Mouse (Mus musculus) midbrain, embryonic 11.5 days (tissue): ENCODE measurements at regions not wholly inside any gene's neighbourhood (a gene's known extent, or its start where the extent isn't known, plus 50 kb on each side); places are given as distances from the start of the nearest gene placed in this dataset.

Experiments
- ATAC-seq: fragments of 200-750 bp; cut with Nextera tagmentation; 2 replicates; pipeline ENCODE4 v1.8.0; 2017; ENCODE audit warnings: moderate TSS enrichment, moderate library complexity; ENCODE audit not compliant: low FRiP score
- DNase-seq: peaks from one replicate; pipeline ENCODE4 v3.0.0; 2015; ENCODE audit warnings: low spot score; ENCODE audit errors: missing footprints
- H3K27ac ChIP-seq: fragments of 300-500 bp; sonication (generic); 2 replicates; pipeline ENCODE4 v1.5.1; 2014; ENCODE audit warnings: low read depth, low read length
- H3K27me3 ChIP-seq: fragments of 300-500 bp; sonication (generic); 2 replicates; pipeline ENCODE4 v1.6.1; 2014; ENCODE audit warnings: mild to moderate bottlenecking, low read length, moderate library complexity, mixed read lengths; ENCODE audit not compliant: control insufficient read depth, insufficient read depth
- H3K36me3 ChIP-seq: fragments of 300-500 bp; sonication (generic); 2 replicates; pipeline ENCODE4 v1.6.1; 2014; ENCODE audit warnings: mild to moderate bottlenecking, low read length, moderate library complexity, mixed read lengths; ENCODE audit not compliant: control insufficient read depth, insufficient read depth
- H3K4me1 ChIP-seq: fragments of 300-500 bp; sonication (generic); 2 replicates; pipeline ENCODE4 v1.6.1; 2014; ENCODE audit warnings: low read length; ENCODE audit not compliant: control insufficient read depth, insufficient read depth
- H3K4me2 ChIP-seq: fragments of 300-500 bp; sonication (generic); 2 replicates; pipeline ENCODE4 v1.6.1; 2014; ENCODE audit warnings: mild to moderate bottlenecking, moderate library complexity
- H3K4me3 ChIP-seq: fragments of 300-500 bp; sonication (generic); 2 replicates; pipeline ENCODE4 v1.5.1; 2014; ENCODE audit warnings: low read depth, low read length
- H3K9ac ChIP-seq: fragments of 300-500 bp; sonication (generic); 2 replicates; pipeline ENCODE4 v1.6.1; 2014; ENCODE audit warnings: low read length
- H3K9me3 ChIP-seq: fragments of 300-500 bp; sonication (generic); 2 replicates; pipeline ENCODE4 v1.6.1; 2016; ENCODE audit warnings: low read length; ENCODE audit not compliant: control insufficient read depth
- WGBS: fragments of 180-500 bp; shearing (Covaris S2); extraction: QIAGEN DNeasy Blood & Tissue Kit; methylation state at CpG from one replicate; pipeline ENCODE4 v1.1.7; 2014; 5-methylcytosine and 5-hydroxymethylcytosine counted together

DNA sequence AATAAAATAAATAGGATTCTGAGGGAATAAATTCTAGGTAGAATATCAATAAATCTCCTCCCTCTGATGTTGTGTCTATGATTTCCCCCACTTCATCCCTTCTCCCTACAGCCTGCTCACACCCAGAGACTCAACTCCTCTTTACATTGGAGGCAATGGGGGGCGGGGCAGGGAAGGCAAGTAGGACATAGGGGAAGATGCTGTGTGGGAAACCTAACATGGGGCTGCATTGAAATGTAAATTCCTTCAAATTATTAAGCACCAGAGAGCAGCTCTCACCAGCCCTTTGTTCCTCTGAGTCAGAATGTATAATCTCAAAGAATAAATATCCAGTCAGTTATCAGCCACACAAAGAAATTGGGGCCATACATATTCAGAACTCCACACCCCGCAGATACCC lies 91.6 kb downstream of the Nuf2 start:
- H3K4me2 ChIP-seq, result no peak overlapping the region
- no peak overlapping the region; the same call in 1 of the 2 replicates for H3K27ac ChIP-seq
- no peaks in the 10 kb centered on the region for H3K27me3 ChIP-seq
- ATAC-seq, result peak; percentile 91
- no peak overlapping the region for H3K9ac ChIP-seq
- DNase-seq, result no peak
- no peaks in the 10 kb centered on the region for H3K36me3 ChIP-seq
- H3K4me1 ChIP-seq, result peaks cover 11% of the 10 kb centered on the region
- 64% methylated on average over 2 of the region's 2 CpGs for WGBS
- H3K9me3 ChIP-seq, result no peaks in the 10 kb centered on the region
- H3K4me3 ChIP-seq, result no peak overlapping the region

DNA sequence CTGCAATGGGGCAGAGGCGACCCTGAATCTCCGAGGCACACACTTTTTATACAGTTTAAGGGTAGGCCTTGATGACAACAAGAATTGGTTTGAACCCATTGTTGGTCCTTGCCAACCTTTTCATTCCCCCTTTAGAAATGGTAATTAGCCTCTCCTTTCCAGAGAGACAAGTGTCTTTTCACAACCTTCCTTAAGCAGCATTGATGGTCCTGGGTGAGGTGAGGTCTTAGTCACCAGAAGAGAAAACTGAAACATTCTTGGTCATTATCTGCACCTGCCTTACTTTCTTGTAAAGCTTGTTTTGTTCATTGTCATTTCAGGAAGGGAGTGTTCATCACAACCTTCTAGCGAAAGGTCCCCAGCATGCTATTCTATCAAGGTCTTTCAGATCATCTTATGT lies 93.3 kb downstream of the Nuf2 start:
- no peak for ATAC-seq
- Histone ChIP-seq H3K4me2 (no peak overlapping the region), H3K4me1 (peaks cover 11% of the 10 kb centered on the region), H3K9ac (no peak overlapping the region), H3K27ac (no peak overlapping the region), H3K9me3 (no peaks in the 10 kb centered on the region), H3K27me3 (no peaks in the 10 kb centered on the region), H3K4me3 (no peak overlapping the region), H3K36me3 (no peaks in the 10 kb centered on the region)
- 71% methylated on average over 3 of the region's 3 CpGs for WGBS
- DNase-seq, result no peak

DNA sequence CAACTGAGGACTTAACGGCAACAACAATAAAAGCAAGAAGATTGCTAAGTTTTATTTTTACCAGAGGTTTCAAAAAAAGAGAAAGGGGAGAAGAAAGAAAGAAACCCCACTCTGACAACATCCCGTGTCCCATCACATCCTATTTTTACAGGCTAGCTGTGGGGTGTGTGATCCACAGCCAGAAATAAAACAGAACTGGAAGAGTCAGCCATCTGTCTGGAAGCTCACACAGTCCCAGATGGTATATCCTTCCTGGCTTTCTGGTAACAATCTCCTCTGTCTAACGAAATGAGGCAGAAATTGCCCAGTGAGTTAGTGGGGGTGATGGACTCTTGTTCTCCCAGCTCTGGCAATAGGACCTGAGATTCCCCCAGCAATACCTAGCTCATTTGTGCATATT lies 108.9 kb downstream of the Nuf2 start:
- no peaks in the 10 kb centered on the region for H3K27me3 ChIP-seq
- no peak overlapping the region for H3K9ac ChIP-seq
- DNase-seq (no peak), ATAC-seq (no peak)
- H3K9me3 ChIP-seq, result no peaks in the 10 kb centered on the region
- H3K4me1 ChIP-seq, result no peaks in the 10 kb centered on the region
- no peak overlapping the region for H3K4me2 ChIP-seq
- H3K27ac ChIP-seq, result no peak overlapping the region
- WGBS, result 80% methylated on average over 3 of the region's 3 CpGs
- no peaks in the 10 kb centered on the region for H3K36me3 ChIP-seq
- no peak overlapping the region for H3K4me3 ChIP-seq

DNA sequence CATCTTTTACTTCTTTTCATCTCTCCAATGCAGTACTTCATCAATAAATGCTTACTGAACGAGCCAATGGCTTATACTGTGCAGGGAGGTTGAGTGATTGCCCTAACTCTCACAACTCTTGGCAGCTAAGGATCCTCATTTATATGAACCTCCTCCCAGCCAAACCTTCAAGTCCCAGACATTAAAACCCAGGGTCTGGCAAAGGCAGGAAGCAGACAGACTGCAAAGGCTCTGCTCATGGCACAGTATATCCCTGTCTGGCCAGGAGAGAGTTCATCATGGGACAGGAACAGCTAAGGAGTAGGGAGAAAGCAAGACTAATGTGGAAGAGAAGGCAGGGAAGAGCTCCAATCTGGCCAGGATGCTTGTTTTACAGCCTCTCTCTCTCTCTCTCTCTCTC lies 109.6 kb downstream of the Nuf2 start:
- no peaks in the 10 kb centered on the region for H3K9me3 ChIP-seq
- no peaks in the 10 kb centered on the region for H3K36me3 ChIP-seq
- H3K27me3 ChIP-seq, result no peaks in the 10 kb centered on the region
- H3K4me1 ChIP-seq, result no peaks in the 10 kb centered on the region
- H3K27ac ChIP-seq, result no peak overlapping the region
- ATAC-seq, result no peak
- H3K4me2 ChIP-seq, result no peak overlapping the region
- WGBS, result 61% methylated on average over 1 of the region's 1 CpGs
- no peak overlapping the region for H3K9ac ChIP-seq
- no peak for DNase-seq
- no peak overlapping the region for H3K4me3 ChIP-seq

DNA sequence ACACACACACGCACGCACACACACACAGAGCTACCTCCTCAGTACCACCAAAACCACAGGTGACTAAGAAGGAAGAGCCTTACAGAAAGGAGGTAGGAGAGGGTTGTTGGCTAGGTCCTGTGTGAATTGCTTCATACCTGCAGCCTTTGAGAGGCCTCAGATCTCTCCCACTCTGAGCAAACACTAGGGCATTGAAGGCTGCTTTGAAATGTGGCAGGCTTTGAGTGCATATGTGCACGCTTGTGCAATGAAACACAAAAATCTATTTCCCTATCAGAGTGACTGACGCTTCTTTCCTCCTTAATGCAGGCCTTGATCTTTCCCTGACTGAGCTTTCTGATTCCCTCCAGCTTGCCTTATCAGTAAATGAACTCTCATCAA lies 112.6 kb downstream of the Nuf2 start:
- DNase-seq (no peak), ATAC-seq (no peak)
- H3K4me1 ChIP-seq, result no peaks in the 10 kb centered on the region
- H3K9me3 ChIP-seq, result no peaks in the 10 kb centered on the region
- H3K4me2 ChIP-seq, result no peak overlapping the region
- no peak overlapping the region for H3K9ac ChIP-seq
- no peak overlapping the region for H3K4me3 ChIP-seq
- no peaks in the 10 kb centered on the region for H3K27me3 ChIP-seq
- 85% methylated on average over 4 of the region's 4 CpGs for WGBS
- no peak overlapping the region for H3K27ac ChIP-seq
- H3K36me3 ChIP-seq, result no peaks in the 10 kb centered on the region

DNA sequence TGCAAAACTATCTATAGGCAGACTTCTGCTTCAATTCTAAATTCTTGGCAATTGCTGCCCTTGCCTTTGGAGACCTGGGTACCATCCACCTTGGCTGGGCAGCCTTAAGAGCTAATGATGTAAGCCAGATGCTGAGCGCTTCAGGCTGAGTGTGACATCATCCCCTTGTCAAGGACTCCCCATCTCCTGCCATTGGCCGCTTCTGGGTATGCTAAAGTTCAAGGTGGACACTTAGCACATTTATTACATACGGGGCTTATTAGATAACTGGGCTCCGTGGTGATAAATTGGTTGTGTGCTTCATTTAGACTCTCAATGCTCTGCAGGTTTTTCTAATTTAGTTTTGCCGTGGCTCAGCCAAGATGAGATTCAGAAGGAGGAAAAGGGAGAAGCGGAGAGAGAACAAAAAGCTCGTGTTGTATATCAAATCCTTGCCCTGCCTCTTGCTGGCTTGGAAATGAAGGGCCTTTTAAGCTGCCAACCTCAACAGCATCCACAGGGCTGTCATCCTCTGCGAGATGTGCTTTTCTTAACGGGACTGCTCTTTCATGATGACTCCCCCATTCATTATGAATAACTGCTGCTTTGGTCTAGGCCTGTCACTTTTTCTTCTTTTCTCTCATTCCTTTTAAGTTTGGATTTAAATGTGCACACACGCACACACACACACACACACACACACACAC lies 113.1 kb downstream of the Nuf2 start:
- H3K9ac ChIP-seq, result no peak overlapping the region
- ATAC-seq (no peak), DNase-seq (no peak)
- no peak overlapping the region for H3K4me3 ChIP-seq
- no peaks in the 10 kb centered on the region for H3K9me3 ChIP-seq
- no peaks in the 10 kb centered on the region for H3K4me1 ChIP-seq
- H3K27me3 ChIP-seq, result no peaks in the 10 kb centered on the region
- no peaks in the 10 kb centered on the region for H3K36me3 ChIP-seq
- no peak overlapping the region for H3K27ac ChIP-seq
- H3K4me2 ChIP-seq, result no peak overlapping the region
- 84% methylated on average over 10 of the region's 10 CpGs for WGBS

DNA sequence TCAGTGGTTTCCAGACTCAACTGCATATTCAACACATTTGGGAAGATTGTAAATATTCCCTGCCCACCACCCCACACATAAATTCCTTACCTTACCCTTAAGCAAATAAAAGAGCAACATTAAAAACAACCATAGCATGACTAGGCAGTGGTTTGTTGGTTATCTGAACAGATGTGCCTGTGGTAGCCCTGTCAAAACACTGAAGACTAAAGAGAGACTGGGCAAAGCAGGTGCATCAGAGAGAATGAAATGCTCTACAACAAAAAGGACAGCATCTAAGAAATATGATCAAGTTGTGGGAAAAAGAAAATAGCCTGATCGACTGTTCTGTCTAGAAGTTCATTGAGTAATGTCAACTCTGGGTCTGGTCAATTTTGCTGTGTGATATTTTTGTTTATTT lies 114.6 kb downstream of the Nuf2 start:
- H3K4me1 ChIP-seq, result no peaks in the 10 kb centered on the region
- ATAC-seq (no peak), DNase-seq (no peak)
- no peak overlapping the region for H3K4me3 ChIP-seq
- H3K9ac ChIP-seq, result no peak overlapping the region
- H3K27me3 ChIP-seq, result no peaks in the 10 kb centered on the region
- H3K4me2 ChIP-seq, result no peak overlapping the region
- no peaks in the 10 kb centered on the region for H3K9me3 ChIP-seq
- H3K27ac ChIP-seq, result no peak overlapping the region
- H3K36me3 ChIP-seq, result no peaks in the 10 kb centered on the region
- WGBS, result 90% methylated on average over 1 of the region's 1 CpGs

DNA sequence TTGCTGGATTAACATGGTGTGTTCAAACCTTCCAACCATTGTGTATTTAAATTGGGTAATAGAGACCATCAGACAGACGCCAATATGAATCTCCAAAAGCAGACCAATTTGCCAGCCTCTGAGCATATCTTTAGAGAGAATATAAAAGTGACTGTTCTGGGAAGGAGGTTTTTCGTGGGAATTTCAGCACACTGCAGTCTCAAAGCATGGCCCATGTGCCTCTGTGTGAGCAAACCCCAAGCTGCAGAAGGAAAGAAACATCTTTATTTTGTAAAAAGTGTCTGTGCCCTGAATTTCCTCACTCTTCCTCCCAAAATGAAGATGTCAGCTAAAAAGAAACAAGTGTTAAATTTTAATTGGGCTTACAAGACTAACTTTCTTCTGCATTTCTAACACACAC lies 123.1 kb downstream of the Nuf2 start:
- Histone ChIP-seq H3K4me2 (no peak overlapping the region), H3K27ac (no peak overlapping the region), H3K36me3 (no peaks in the 10 kb centered on the region), H3K4me3 (no peak overlapping the region), H3K4me1 (no peaks in the 10 kb centered on the region), H3K9me3 (no peaks in the 10 kb centered on the region), H3K9ac (no peak overlapping the region), H3K27me3 (no peaks in the 10 kb centered on the region)
- 74% methylated on average over 2 of the region's 2 CpGs for WGBS
- DNase-seq (no peak), ATAC-seq (no peak)

DNA sequence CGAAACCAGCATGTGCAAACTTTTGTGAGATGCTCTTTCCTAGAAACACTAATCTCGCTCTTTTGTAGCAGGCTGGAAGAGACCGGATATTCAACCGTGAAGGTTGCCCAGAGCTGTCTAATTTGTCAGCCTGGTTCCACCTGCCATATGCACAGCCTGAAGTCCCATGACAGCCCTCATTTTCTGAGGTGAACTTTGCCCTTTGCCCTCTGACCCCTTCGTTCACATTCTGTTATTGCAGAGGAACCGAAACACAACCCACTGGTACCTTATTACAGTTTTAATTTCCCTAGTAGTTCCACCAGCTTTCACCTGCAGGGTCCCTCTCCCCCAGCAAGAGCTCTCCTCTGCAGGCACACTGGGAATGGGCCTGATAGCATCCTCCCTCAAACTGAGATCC lies 130.4 kb downstream of the Nuf2 start:
- WGBS, result 59% methylated on average over 6 of the region's 6 CpGs
- H3K9me3 ChIP-seq, result no peaks in the 10 kb centered on the region
- H3K4me3 ChIP-seq, result no peak overlapping the region
- H3K27ac ChIP-seq, result no peak overlapping the region
- H3K27me3 ChIP-seq, result no peaks in the 10 kb centered on the region
- no peak overlapping the region for H3K9ac ChIP-seq
- H3K4me2 ChIP-seq, result no peak overlapping the region
- no peaks in the 10 kb centered on the region for H3K4me1 ChIP-seq
- no peak for DNase-seq
- no peak for ATAC-seq
- H3K36me3 ChIP-seq, result no peaks in the 10 kb centered on the region

DNA sequence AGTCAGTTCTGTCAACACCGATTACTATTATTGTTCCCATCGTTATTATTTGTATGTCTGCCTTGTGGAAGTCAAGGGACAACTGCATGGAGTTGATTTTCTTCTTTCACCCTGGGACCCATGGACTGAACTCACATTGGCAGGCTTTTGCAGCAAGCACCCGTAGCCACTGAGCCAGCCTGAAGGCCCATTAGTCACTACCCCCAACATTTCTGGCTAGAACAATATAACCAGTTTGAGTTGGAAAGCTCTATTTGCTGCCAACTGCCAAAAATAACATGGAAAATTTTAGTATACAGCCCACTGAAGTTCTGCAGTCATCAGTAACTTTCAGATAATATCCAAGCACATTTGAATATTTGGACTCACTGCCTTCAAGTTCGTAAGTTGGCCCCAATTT lies 133.9 kb downstream of the Nuf2 start:
- DNase-seq (no peak), ATAC-seq (no peak)
- 90% methylated on average over 4 of the region's 4 CpGs for whole genome bisulfite sequencing
- H3K4me3 ChIP-seq, result no peak overlapping the region
- no peaks in the 10 kb centered on the region for H3K27me3 ChIP-seq
- no peak overlapping the region for H3K27ac ChIP-seq
- no peaks in the 10 kb centered on the region for H3K36me3 ChIP-seq
- H3K9ac ChIP-seq, result no peak overlapping the region
- H3K9me3 ChIP-seq, result no peaks in the 10 kb centered on the region
- no peak overlapping the region for H3K4me2 ChIP-seq
- no peaks in the 10 kb centered on the region for H3K4me1 ChIP-seq
